Mouse (Mus musculus) kidney, adult 2 months (tissue): ENCODE results near the gene Elfn1.

Experiments
- CTCF ChIP-seq: fragments of 200-500 bp; conservative IDR thresholded peaks from 2 replicates; pipeline ENCODE4 v1.5.1; 2011; ENCODE audit warnings: low read depth, mild to moderate bottlenecking, control low read depth, low read length, moderate library complexity, mixed read lengths; ENCODE audit not compliant: insufficient read depth, insufficient read length
- POLR2A ChIP-seq: fragments of 200-500 bp; IDR thresholded peaks from one replicate; pipeline ENCODE4 v1.6.1; 2011; ENCODE audit warnings: low read depth, low read length, control low read depth

- TF ChIP-seq CTCF (no peak), POLR2A (no peak)
Observed at GRCm38 (mm10) chr5:139956859-139957258, 49.1 kb downstream of the Elfn1 start.
